Mouse (Mus musculus) embryonic facial prominence, embryonic 11.5 days (tissue): ENCODE measurements around the gene Mecr. TPM values are rescaled to one million over a fixed set of nuclear protein-coding genes. Genes with fewer than 3 reads are reported as not detected.
A peak's percentile ranks its signal among the peaks of the same experiment; 100 is the strongest.

Experiments
- ATAC-seq: fragments of 200-750 bp; cut with Nextera tagmentation; replicated peaks from 2 replicates; pipeline ENCODE4 v1.8.0; 2017; ENCODE audit warnings: low read depth; ENCODE audit not compliant: insufficient number of reproducible peaks, low FRiP score, low TSS enrichment
- DNase-seq: peaks from one replicate; pipeline ENCODE4 v3.0.0-alpha.2; 2015; ENCODE audit warnings: low spot score
- H3K27ac ChIP-seq: fragments of 300-500 bp; sonication (generic); replicated peaks from 2 replicates; pipeline ENCODE4 v1.5.1; 2014; ENCODE audit warnings: mild to moderate bottlenecking, low read depth, low read length, control low read depth
- H3K27me3 ChIP-seq: fragments of 300-500 bp; sonication (generic); 2 replicates; pipeline ENCODE4 v1.6.1; 2014; ENCODE audit warnings: mild to moderate bottlenecking, low read length, moderate library complexity, mixed read lengths; ENCODE audit not compliant: control insufficient read depth, insufficient read depth
- H3K36me3 ChIP-seq: fragments of 300-500 bp; sonication (generic); replicated peaks from 2 replicates; pipeline ENCODE4 v1.6.1; 2014; ENCODE audit warnings: low read depth, mild to moderate bottlenecking, low read length, moderate library complexity, mixed read lengths; ENCODE audit not compliant: control insufficient read depth, insufficient read depth
- H3K4me1 ChIP-seq: fragments of 300-500 bp; sonication (generic); 2 replicates; pipeline ENCODE4 v1.6.1; 2014; ENCODE audit warnings: low read length, mixed read lengths; ENCODE audit not compliant: control insufficient read depth, insufficient read depth
- H3K4me2 ChIP-seq: fragments of 300-500 bp; sonication (generic); 2 replicates; pipeline ENCODE4 v1.6.1; 2014; ENCODE audit warnings: low read depth, mild to moderate bottlenecking, control low read depth, low read length, moderate library complexity
- H3K4me3 ChIP-seq: fragments of 300-500 bp; sonication (generic); 2 replicates; pipeline ENCODE4 v1.5.1; 2014; ENCODE audit warnings: low read depth, low read length, control low read depth
- H3K9ac ChIP-seq: fragments of 300-500 bp; sonication (generic); replicated peaks from 2 replicates; pipeline ENCODE4 v1.6.1; 2014; ENCODE audit warnings: mild to moderate bottlenecking, control low read depth, low read length
- H3K9me3 ChIP-seq: fragments of 300-500 bp; sonication (generic); replicated peaks from 2 replicates; pipeline ENCODE4 v1.6.1; 2016; ENCODE audit warnings: mild to moderate bottlenecking, low read length, inconsistent platforms, mixed read lengths; ENCODE audit not compliant: control insufficient read depth
- WGBS: fragments of 180-500 bp; shearing (Covaris S2); extraction: QIAGEN DNeasy Blood & Tissue Kit; methylation state at CpG from one replicate; pipeline ENCODE4 v1.1.7; 2014; 5-methylcytosine and 5-hydroxymethylcytosine counted together
- polyA plus RNA-seq: library from polyadenylated mRNA; unstranded; fragments of >200 nt; fragmentation: Nextera tagmentation; extraction: Ambion mirVana; gene quantifications from 2 replicates; pipeline ENCODE4 v1.2.1, GENCODE M21; 2014

The Mecr gene
- polyA plus RNA-seq, 1 experiment from 2014 or later, result 39.9 TPM

DNA sequence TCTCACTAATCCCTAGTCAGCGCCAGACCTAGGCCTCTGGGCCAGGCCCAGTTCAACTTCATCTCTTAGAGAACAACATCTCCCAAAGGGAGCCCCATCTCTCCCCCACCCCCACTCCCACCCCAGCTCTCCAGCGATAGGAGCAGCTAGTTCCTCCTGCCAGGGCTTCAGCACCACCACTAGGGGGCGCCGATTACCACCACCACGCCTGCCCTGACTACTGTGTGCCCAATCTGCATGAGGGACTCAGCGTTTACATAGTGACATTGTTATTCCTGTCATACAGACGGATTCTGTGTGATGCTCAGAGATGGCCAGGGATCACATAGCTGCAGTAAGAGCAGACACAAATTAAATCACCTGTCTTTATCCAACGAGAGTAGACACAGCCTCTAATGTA lies 17.4 kb upstream of the Mecr start:
- ATAC-seq, result no peak
- Histone ChIP-seq H3K27me3 (no peaks in the 10 kb centered on the region), H3K9ac (no peak overlapping the region), H3K4me2 (no peak overlapping the region), H3K9me3 (no peaks in the 10 kb centered on the region), H3K36me3 (no peaks in the 10 kb centered on the region), H3K4me3 (no peak overlapping the region), H3K4me1 (no peaks in the 10 kb centered on the region), H3K27ac (0 out of 2 replicates have a peak overlapping the region, but pooled peaks have one; percentile 56)
- 36% methylated on average over 8 of the region's 8 CpGs for WGBS
- peak; percentile 26 for DNase-seq

DNA sequence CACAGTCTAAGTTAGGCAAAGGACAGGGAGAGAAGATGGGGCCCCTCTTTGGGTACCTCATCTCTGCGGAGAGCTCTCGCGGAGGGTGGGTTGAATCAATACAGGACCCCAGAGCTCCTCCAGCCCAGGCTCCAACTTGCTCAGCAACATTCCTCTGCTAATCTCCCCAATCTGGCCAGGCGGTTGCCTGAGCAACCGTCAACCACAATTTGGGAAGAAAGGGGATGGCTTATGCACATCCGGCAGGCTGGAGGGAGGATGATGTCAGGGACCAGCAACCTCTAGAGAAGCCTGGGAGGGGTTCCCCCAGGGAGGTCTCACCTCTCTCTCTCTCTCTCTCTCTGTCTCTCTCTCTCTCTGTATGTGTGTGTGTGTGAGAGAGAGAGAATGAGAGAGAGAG lies 16.4 kb upstream of the Mecr start:
- DNase-seq (peak; percentile 90), ATAC-seq (peak; percentile 64)
- Histone ChIP-seq H3K4me3 (no peak overlapping the region), H3K9ac (no peak overlapping the region; the same call in 1 of the 2 replicates), H3K36me3 (no peaks in the 10 kb centered on the region), H3K4me2 (peak overlapping the region; percentile 19), H3K27ac (peak overlapping the region; percentile 56), H3K4me1 (no peaks in the 10 kb centered on the region), H3K27me3 (no peaks in the 10 kb centered on the region), H3K9me3 (no peaks in the 10 kb centered on the region)
- 5% methylated on average over 6 of the region's 6 CpGs for WGBS

- no peak for DNase-seq
- WGBS, result 83% methylated on average over 8 of the region's 8 CpGs
- Histone ChIP-seq H3K4me1 (no peaks in the 10 kb centered on the region), H3K27ac (no peak overlapping the region), H3K27me3 (no peaks in the 10 kb centered on the region), H3K4me2 (no peak overlapping the region), H3K4me3 (no peak overlapping the region), H3K36me3 (no peaks in the 10 kb centered on the region), H3K9ac (no peak overlapping the region), H3K9me3 (no peaks in the 10 kb centered on the region)
- ATAC-seq, result no peak
Measured at GRCm38 (mm10) chr4:131829123-131829522, 14.1 kb upstream of the Mecr start.

GRCm38 (mm10) chr4:131831546-131832045 lies 11.7 kb upstream of the Mecr start:
- Histone ChIP-seq H3K4me2 (no peak overlapping the region), H3K27ac (no peak overlapping the region), H3K4me1 (peaks cover 8% of the 10 kb centered on the region)

GRCm38 (mm10) chr4:131832759-131833407 lies 10.4 kb upstream of the Mecr start:
- H3K9me3 ChIP-seq, result no peaks in the 10 kb centered on the region
- no peak overlapping the region for H3K4me2 ChIP-seq
- peaks cover 3% of the 10 kb centered on the region; the same call in 1 of the 2 replicates for H3K27me3 ChIP-seq
- H3K4me3 ChIP-seq, result no peak overlapping the region
- 68% methylated on average over 3 of the region's 3 CpGs for WGBS
- H3K4me1 ChIP-seq, result peaks cover 8% of the 10 kb centered on the region
- ATAC-seq, result no peak
- H3K36me3 ChIP-seq, result no peaks in the 10 kb centered on the region
- no peak for DNase-seq
- no peak overlapping the region for H3K27ac ChIP-seq
- H3K9ac ChIP-seq, result no peak overlapping the region

More at GRCm38 (mm10) chr4:131831546-131832045, 11.7 kb upstream of the Mecr start:
- ATAC-seq (no peak), DNase-seq (no peak)
- no peaks in the 10 kb centered on the region for H3K9me3 ChIP-seq
- H3K36me3 ChIP-seq, result no peaks in the 10 kb centered on the region
- WGBS, result 76% methylated on average over 5 of the region's 5 CpGs
- no peak overlapping the region; the same call in 1 of the 2 replicates for H3K9ac ChIP-seq
- H3K4me3 ChIP-seq, result no peak overlapping the region
- no peaks in the 10 kb centered on the region for H3K27me3 ChIP-seq

- Histone ChIP-seq H3K36me3 (no peaks in the 10 kb centered on the region), H3K27me3 (peaks cover 3% of the 10 kb centered on the region; the same call in 1 of the 2 replicates), H3K9ac (no peak overlapping the region), H3K4me2 (no peak overlapping the region), H3K4me3 (no peak overlapping the region), H3K4me1 (peaks cover 8% of the 10 kb centered on the region), H3K27ac (no peak overlapping the region), H3K9me3 (no peaks in the 10 kb centered on the region)
- peak; percentile 41 for DNase-seq
- 23% methylated on average over 9 of the region's 9 CpGs for WGBS
- no peak for ATAC-seq
Measured at GRCm38 (mm10) chr4:131833971-131834609, 9.2 kb upstream of the Mecr start.

DNA sequence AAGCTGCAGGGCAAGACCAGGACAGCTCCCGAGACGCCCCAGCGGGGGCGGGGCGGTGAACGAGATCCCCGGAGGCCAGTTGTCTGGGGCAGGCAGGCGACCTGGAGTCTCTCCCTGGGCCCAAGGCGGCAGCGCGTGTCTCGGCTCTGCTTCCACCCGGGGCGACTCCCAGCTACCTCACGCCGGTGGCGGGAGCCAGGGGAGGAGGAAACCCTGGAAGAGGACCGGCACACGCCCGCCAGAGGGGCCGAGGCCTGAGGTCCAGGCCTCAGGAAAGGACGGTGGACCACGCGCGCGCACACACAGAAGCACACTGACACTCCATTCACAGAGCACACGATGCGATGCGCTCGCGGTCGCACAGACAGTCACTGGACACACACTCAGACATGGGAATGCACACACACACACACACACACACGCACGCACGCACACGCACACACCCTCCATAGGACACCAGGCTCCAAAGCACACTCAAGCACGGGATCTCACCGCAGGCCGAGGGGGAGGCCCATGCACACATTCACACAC lies 6.9 kb upstream of the Mecr start:
- H3K4me1 ChIP-seq, result peaks cover 8% of the 10 kb centered on the region
- H3K9ac ChIP-seq, result peak overlapping the region; percentile 84
- H3K27me3 ChIP-seq, result peaks cover 3% of the 10 kb centered on the region; the same call in 1 of the 2 replicates
- no peak for ATAC-seq
- no peaks in the 10 kb centered on the region for H3K9me3 ChIP-seq
- H3K4me2 ChIP-seq, result peak overlapping the region; percentile 99
- under 1% methylated on average over 37 of the region's 39 CpGs for WGBS
- H3K36me3 ChIP-seq, result no peaks in the 10 kb centered on the region
- peak; percentile 46 for DNase-seq
- H3K4me3 ChIP-seq, result peak overlapping the region; percentile 68
- no peak overlapping the region for H3K27ac ChIP-seq
